Mouse (Mus musculus) neutrophil, adult 5-6 weeks (primary cell): Measurements from ENCODE around the gene Zfp507. TPM values are rescaled to one million over a fixed set of nuclear protein-coding genes. Genes with fewer than 3 reads are reported as not detected.

Source experiments
- ATAC-seq: fragments of 151-379, 151-347 bp; 2 replicates; pipeline ENCODE4 v1.8.0; 2017; ENCODE audit warnings: mild to moderate bottlenecking, moderate TSS enrichment; ENCODE audit not compliant: insufficient number of reproducible peaks, poor library complexity, low FRiP score, severe bottlenecking; ENCODE audit errors: extremely low read depth
- total RNA-seq: library from RNA; stranded (forward); fragments of 200-1000 nt; gene quantifications from 2 replicates; pipeline ENCODE4 v1.2.3, GENCODE M21; 2017

Zfp507 gene
- total RNA-seq, 1 experiment from 2014 or later: 27.7 TPM

DNA sequence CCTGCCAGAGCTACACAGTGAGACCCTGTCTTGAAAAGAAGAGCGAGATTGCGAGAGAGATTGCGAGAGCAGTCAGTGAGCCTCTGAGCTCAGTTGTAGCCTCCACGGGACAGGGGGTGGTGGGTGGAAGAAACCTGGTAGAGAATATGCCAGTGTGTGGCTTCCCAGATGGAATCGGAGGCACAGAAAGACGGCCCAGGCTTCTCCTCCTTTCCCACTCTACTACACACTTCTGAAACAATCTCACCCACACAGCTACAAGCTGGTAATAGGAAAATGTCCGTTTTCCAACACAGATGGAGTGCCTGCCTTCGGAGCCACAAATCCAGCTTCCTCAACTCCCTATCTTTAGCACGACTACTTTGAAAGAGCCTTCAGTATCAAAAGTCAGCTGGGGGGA lies 58.0 kb downstream of the Zfp507 start:
- ATAC-seq: no peak

DNA sequence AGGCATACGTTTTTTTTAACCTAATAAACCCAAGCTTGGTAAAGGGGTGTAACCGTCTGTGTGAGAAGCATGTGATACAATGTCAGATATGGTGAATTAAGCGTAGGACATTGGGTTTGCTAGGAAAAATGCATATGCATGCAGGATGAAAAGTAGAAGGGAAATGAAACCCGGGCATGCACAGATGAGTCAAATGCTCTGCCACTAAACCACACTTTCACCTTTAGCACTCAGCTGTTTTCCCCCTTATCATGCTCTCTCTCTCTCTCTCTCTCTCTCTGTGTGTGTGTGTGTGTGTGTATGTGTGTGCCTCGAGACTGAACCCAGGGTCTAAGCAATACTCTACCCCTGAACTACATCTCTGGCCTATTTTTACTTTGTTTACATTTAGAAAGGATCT lies 60.5 kb downstream of the Zfp507 start:
- ATAC-seq: no peak

GRCm38 (mm10) chr7:35741858-35742257 lies 60.9 kb downstream of the Zfp507 start:
- ATAC-seq: no peak

- 0 out of 2 replicates have a peak, but pooled peaks have one; percentile 44 for ATAC-seq
These were observed 62.1 kb downstream of the Zfp507 start for GRCm38 (mm10) chr7:35740489-35741230.

DNA sequence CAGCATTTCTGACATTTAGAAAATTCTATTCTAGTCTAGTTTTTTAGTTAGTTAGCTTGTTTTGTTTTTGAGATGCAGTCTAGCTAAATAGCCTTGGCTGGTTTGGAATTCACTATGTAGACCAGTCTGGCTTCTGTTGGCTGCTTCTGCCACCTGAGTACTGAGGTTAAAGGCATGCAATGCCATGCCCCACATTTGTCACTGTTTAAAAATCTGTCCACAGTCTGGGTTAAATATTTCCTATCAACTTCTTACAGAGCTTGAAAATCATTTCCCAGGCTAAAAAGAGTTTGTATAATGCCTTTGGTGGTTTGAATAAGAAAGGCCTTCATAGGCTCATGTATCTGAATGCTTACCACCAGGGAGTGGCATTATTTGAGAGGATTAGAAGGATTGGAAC lies 63.9 kb downstream of the Zfp507 start:
- no peak for ATAC-seq

GRCm38 (mm10) chr7:35733313-35734050 lies 69.3 kb downstream of the Zfp507 start:
- no peak for ATAC-seq

DNA sequence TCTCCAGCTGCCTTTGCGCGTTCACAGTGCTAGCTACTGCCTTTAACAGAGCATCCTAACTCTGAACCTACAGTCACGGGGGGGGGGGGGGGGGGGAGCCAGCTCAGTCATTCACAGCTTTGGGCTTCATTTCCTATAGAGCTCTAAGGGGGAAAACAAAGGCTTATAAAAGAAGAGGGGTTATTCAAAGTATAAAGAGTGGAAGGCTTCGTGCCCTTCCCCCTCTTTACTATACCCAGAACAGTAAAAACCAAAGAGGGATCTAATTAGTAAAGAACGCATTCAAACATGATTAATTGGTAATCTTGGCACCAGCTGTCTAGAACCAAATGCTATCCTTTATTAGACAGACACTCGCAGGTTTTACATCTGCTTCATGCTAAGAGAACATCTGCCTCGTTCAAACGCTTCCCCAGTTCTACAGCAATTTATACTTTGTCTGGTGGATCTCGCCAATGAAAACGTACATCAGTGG lies 70.2 kb downstream of the Zfp507 start:
- no peak for ATAC-seq

GRCm38 (mm10) chr7:35729621-35730031 lies 73.2 kb downstream of the Zfp507 start:
- no peak for ATAC-seq

DNA sequence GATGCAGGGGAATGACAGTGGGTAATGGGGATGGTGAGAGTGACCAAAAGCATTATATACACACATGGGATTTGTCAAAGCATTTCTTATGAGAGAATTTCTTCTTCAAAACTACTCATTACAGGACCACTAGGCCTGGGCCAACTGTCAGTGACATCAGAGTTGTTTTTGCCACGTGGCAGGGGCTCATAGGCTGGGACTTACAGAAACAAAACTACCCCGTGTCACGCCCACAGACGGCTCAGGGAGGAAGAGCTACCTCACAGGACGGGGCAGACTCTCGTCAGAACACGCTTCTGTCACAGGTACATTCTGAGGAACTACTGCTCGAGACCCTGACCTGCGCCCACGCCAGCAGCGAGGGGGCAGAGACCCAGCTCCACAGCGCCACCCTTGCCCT lies 74.4 kb downstream of the Zfp507 start:
- ATAC-seq: no peak

- no peak for ATAC-seq
These were observed 79.8 kb downstream of the Zfp507 start for GRCm38 (mm10) chr7:35723035-35723434.

Other genes starting within 250 kb of the Zfp507 start
- 6.1 and 6.4 TPM in 2 replicates for gene Nudt19, start 246.7 kb downstream of the Zfp507 start, total RNA-seq
- gene Rgs9bp, start 217.4 kb downstream of the Zfp507 start, total RNA-seq: 0.12 TPM in 1 of 2 replicates, not detected in the other
- gene Ankrd27, start 216.8 kb downstream of the Zfp507 start, total RNA-seq: 21.1 and 21.7 TPM in 2 replicates
- 39.9 and 56.6 TPM in 2 replicates for gene Pdcd5, start 155.5 kb downstream of the Zfp507 start, total RNA-seq
- 8.7 and 15.1 TPM in 2 replicates for gene Dpy19l3, start 48.5 kb downstream of the Zfp507 start, total RNA-seq